Mouse (Mus musculus): ENCODE data around the gene 6030452D12Rik. TPM values are rescaled to one million over a fixed set of nuclear protein-coding genes. Genes with fewer than 3 reads are reported as not detected.

6030452D12Rik gene
- not detected in 2 replicates for polyA plus RNA-seq (2014; fragmentation: Nextera tagmentation; extraction: Ambion mirVana)

DNA sequence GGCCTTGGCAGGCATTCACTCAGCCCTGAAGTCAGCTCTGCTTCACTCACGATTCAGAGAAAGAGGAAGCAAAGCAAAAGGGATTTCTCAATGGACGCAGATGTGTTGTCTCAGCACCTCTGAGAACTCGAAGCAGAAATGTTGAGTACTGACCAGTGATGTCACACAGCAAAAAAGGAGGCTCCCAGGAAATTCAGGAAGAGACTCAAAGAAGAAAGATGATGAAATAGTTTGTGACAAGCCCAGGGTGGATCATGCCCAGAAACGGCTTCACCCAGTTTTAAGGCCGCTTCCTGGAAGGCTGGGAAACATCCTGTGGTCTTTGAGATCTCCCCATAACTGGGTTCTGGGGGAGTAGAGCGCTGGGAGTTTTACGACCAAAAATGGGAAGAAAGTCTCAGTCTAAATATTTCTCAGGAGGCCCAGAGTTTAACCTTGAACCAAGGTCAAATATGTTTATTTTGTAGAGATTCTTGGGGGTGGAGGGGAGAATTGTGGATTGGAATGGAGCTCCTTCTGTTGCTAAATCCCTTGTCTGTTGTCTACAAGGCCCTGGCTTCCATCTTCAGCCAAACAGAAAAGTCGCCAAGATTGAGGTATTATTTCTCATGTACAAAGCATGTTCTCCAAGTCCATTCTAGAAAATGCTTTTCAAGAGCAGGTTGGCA lies at the start of gene 6030452D12Rik:
6030452D12Rik (plus strand) TSS at position 505 of the 668 bp plus-strand sequence.
- no peak for ATAC-seq (replicated peaks; ENCODE audit: insufficient number of reproducible peaks, low FRiP score, low TSS enrichment, low read depth)
- Histone ChIP-seq H3K4me1 (ENCODE audit: control insufficient read depth, insufficient read depth, low read length) (no peaks in the 10 kb centered on the region), H3K4me3 (ENCODE audit: low read depth, low read length) (no peak within 1 kb of the TSS), H3K9me3 (replicated peaks; ENCODE audit: control insufficient read depth, low read length) (no peaks in the 10 kb centered on the region), H3K9ac (replicated peaks; ENCODE audit: low read length) (no peak within 1 kb of the TSS), H3K27ac (replicated peaks; ENCODE audit: low read depth, low read length) (no peak within 1 kb of the TSS), H3K36me3 (replicated peaks; ENCODE audit: control insufficient read depth, insufficient read depth, low read depth, low read length) (no peaks in the 10 kb centered on the region), H3K27me3 (ENCODE audit: control insufficient read depth, insufficient read depth, low read length) (no peaks in the 10 kb centered on the region), H3K4me2 (ENCODE audit: low read depth, low read length) (no peak within 1 kb of the TSS)
- WGBS, result 81% methylated on average over 8 of the region's 8 CpGs
- no peak for DNase-seq (ENCODE audit: low spot score)

DNA sequence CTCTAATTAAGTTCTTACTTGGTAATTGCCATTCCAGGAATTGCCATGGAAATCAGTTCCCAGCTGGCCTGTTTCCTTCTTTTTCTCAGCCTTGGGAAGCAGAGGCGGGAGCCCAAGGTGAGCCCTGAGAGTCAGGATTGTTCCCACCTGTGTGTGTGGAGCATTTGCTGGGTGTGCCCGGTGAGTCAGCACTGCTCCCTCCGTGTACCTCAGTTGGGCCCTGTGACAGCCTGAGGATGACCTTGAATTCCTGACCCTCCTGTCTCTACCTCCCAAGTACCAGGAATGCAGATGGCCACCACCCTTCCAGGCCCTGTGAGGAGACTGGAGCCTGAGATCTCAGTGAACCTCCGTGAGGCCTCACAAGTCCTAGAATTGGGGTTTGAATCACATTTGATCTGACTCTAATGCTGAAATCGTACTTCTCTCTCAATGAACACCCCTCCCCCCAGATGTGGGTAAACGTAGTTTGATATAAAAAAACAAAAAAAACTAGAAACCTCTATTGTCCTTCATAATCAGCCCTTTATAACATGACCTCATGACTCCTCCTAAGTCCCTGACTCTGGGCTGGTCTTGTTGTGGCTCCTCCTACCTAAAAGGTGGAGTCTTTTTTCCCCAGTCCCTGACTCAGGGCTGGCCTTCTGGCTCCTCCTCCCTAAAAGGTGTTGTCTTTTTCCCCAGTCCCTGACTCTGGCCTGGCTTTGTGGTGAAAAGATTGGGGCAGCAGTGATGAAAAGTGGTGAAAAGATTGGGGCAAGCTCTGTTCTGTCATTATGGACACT lies 48.8 kb upstream of the 6030452D12Rik start:
- Histone ChIP-seq H3K27ac (replicated peaks; ENCODE audit: low read depth, low read length) (no peak overlapping the region), H3K4me2 (ENCODE audit: low read depth, low read length) (no peak overlapping the region), H3K4me1 (ENCODE audit: control insufficient read depth, insufficient read depth, low read length) (no peaks in the 10 kb centered on the region), H3K27me3 (ENCODE audit: control insufficient read depth, insufficient read depth, low read length) (no peaks in the 10 kb centered on the region), H3K4me3 (ENCODE audit: low read depth, low read length) (no peak overlapping the region), H3K9me3 (replicated peaks; ENCODE audit: control insufficient read depth, low read length) (no peaks in the 10 kb centered on the region), H3K36me3 (replicated peaks; ENCODE audit: control insufficient read depth, insufficient read depth, low read depth, low read length) (no peaks in the 10 kb centered on the region), H3K9ac (replicated peaks; ENCODE audit: low read length) (no peak overlapping the region)
- WGBS, result 71% methylated on average over 6 of the region's 6 CpGs
- DNase-seq (ENCODE audit: low spot score) (no peak), ATAC-seq (replicated peaks; ENCODE audit: insufficient number of reproducible peaks, low FRiP score, low TSS enrichment, low read depth) (no peak)

DNA sequence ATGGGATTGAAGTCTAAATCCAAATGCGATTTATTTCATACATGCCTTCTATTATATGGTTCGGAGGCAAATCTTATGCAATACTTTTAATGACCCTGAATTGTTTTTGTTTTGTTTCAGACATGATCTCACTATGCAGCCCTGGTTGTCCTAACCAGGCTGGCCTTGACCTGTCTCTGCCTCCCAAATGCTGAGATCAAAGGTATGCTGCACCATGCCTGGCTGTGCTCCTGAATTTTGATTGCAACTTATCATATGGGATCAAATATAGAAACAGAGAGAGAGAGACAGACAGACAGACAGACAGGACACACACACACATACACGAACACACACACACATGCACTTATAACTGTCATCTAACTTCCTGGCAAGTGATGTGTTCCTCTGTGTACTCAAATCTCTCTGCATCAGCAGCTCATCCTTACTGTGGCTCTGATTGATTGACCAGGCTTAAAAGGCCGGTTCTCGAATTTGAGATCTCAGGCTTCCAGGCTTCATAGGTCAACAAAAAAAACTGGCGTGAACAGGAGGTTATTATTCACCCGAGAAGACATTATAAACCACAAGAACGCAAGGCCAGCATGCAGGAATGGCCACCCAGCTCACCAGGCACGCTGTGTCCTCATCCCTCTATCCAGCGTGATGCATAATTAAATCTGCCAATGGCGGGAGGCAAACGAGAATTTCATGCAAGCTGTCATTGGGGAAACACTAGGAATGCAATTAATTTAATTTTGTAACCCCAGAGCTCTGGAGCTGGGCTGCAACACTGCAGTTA lies 47.4 kb upstream of the 6030452D12Rik start:
- Histone ChIP-seq H3K36me3 (replicated peaks; ENCODE audit: control insufficient read depth, insufficient read depth, low read depth, low read length) (no peaks in the 10 kb centered on the region), H3K27ac (replicated peaks; ENCODE audit: low read depth, low read length) (no peak overlapping the region), H3K4me1 (ENCODE audit: control insufficient read depth, insufficient read depth, low read length) (no peaks in the 10 kb centered on the region), H3K9me3 (replicated peaks; ENCODE audit: control insufficient read depth, low read length) (no peaks in the 10 kb centered on the region), H3K9ac (replicated peaks; ENCODE audit: low read length) (no peak overlapping the region), H3K4me2 (ENCODE audit: low read depth, low read length) (no peak overlapping the region), H3K4me3 (ENCODE audit: low read depth, low read length) (no peak overlapping the region), H3K27me3 (ENCODE audit: control insufficient read depth, insufficient read depth, low read length) (no peaks in the 10 kb centered on the region)
- 69% methylated on average over 12 of the region's 12 CpGs for WGBS
- ATAC-seq (replicated peaks; ENCODE audit: insufficient number of reproducible peaks, low FRiP score, low TSS enrichment, low read depth) (no peak), DNase-seq (ENCODE audit: low spot score) (no peak)

DNA sequence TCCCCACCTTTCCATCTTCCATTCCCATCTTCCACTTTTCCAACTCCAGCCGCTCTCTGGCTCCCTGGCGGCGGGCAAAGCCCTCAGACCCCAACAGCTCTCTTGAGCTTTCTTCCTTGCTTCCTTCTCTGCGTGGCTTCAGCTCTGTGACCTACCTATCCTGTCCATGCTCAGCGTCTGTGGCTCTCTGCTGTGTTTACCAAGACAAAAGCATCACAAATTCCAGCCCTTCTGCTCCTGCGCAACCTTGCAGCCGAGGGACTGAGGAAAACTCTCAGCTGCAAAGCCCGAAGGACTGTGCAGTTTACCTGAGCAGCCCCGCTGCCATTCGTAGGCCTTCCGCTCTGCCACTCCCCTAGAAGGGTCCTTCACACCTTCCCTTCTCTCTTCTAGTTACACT lies 46.3 kb upstream of the 6030452D12Rik start:
- Histone ChIP-seq H3K27ac (replicated peaks; ENCODE audit: low read depth, low read length) (no peak overlapping the region), H3K36me3 (replicated peaks; ENCODE audit: control insufficient read depth, insufficient read depth, low read depth, low read length) (no peaks in the 10 kb centered on the region), H3K9me3 (replicated peaks; ENCODE audit: control insufficient read depth, low read length) (no peaks in the 10 kb centered on the region), H3K4me1 (ENCODE audit: control insufficient read depth, insufficient read depth, low read length) (no peaks in the 10 kb centered on the region), H3K4me3 (ENCODE audit: low read depth, low read length) (no peak overlapping the region), H3K27me3 (ENCODE audit: control insufficient read depth, insufficient read depth, low read length) (no peaks in the 10 kb centered on the region), H3K9ac (replicated peaks; ENCODE audit: low read length) (no peak overlapping the region), H3K4me2 (ENCODE audit: low read depth, low read length) (no peak overlapping the region)
- DNase-seq (ENCODE audit: low spot score) (no peak), ATAC-seq (replicated peaks; ENCODE audit: insufficient number of reproducible peaks, low FRiP score, low TSS enrichment, low read depth) (no peak)
- WGBS, result 71% methylated on average over 11 of the region's 11 CpGs

DNA sequence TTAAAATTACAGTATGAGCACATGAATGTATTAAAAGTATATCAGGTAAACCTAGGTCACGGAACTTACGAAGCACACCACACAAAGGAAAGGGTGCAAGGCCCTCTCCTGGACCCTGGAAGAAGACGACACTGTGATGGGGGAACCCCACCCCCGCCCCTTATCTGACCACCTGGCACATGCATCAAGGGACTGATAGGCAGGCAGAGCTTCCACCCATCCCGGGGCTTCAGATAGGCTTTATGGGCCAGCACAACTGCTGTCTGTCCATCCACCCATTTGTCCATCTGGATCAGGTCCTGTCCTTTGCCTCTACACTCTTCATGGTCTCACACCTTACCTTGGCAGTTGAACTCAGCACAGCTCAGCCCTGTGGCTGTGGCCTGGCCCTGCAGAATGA lies 38.2 kb upstream of the 6030452D12Rik start:
- H3K9me3 ChIP-seq (replicated peaks; ENCODE audit: control insufficient read depth, low read length), result no peaks in the 10 kb centered on the region
- no peak overlapping the region for H3K27ac ChIP-seq (replicated peaks; ENCODE audit: low read depth, low read length)
- H3K27me3 ChIP-seq (ENCODE audit: control insufficient read depth, insufficient read depth, low read length), result no peaks in the 10 kb centered on the region
- H3K36me3 ChIP-seq (replicated peaks; ENCODE audit: control insufficient read depth, insufficient read depth, low read depth, low read length), result no peaks in the 10 kb centered on the region
- H3K4me3 ChIP-seq (ENCODE audit: low read depth, low read length), result no peak overlapping the region
- 75% methylated on average over 5 of the region's 5 CpGs for WGBS
- H3K9ac ChIP-seq (replicated peaks; ENCODE audit: low read length), result no peak overlapping the region
- H3K4me1 ChIP-seq (ENCODE audit: control insufficient read depth, insufficient read depth, low read length), result no peaks in the 10 kb centered on the region
- DNase-seq (ENCODE audit: low spot score) (no peak), ATAC-seq (replicated peaks; ENCODE audit: insufficient number of reproducible peaks, low FRiP score, low TSS enrichment, low read depth) (no peak)
- H3K4me2 ChIP-seq (ENCODE audit: low read depth, low read length), result no peak overlapping the region

DNA sequence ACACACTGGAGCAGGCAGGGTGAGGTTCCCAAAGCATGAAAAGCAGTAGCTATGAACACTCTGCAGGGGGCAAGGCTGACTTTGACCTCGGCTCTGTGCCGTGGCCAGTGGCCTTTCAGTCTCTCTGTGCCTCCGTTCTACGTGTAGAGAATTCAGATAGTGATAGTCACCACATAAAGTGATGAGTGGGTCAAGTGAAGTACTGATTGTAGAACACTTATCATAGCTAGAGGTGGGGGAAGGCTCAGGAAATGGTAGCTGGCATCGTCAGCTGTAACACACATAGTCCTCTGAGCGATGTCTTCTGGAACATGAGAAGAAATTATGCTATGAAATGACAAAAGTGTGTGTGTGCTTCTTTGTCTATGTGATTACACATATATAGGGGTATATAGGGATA lies 36.5 kb upstream of the 6030452D12Rik start:
- no peak for ATAC-seq (replicated peaks; ENCODE audit: insufficient number of reproducible peaks, low FRiP score, low TSS enrichment, low read depth)
- H3K4me1 ChIP-seq (ENCODE audit: control insufficient read depth, insufficient read depth, low read length), result no peaks in the 10 kb centered on the region
- 80% methylated on average over 6 of the region's 6 CpGs for WGBS
- H3K36me3 ChIP-seq (replicated peaks; ENCODE audit: control insufficient read depth, insufficient read depth, low read depth, low read length), result no peaks in the 10 kb centered on the region
- no peak overlapping the region for H3K27ac ChIP-seq (replicated peaks; ENCODE audit: low read depth, low read length)
- no peaks in the 10 kb centered on the region for H3K9me3 ChIP-seq (replicated peaks; ENCODE audit: control insufficient read depth, low read length)
- H3K4me3 ChIP-seq (ENCODE audit: low read depth, low read length), result no peak overlapping the region
- no peak overlapping the region for H3K4me2 ChIP-seq (ENCODE audit: low read depth, low read length)
- H3K27me3 ChIP-seq (ENCODE audit: control insufficient read depth, insufficient read depth, low read length), result no peaks in the 10 kb centered on the region
- no peak for DNase-seq (ENCODE audit: low spot score)
- no peak overlapping the region for H3K9ac ChIP-seq (replicated peaks; ENCODE audit: low read length)

DNA sequence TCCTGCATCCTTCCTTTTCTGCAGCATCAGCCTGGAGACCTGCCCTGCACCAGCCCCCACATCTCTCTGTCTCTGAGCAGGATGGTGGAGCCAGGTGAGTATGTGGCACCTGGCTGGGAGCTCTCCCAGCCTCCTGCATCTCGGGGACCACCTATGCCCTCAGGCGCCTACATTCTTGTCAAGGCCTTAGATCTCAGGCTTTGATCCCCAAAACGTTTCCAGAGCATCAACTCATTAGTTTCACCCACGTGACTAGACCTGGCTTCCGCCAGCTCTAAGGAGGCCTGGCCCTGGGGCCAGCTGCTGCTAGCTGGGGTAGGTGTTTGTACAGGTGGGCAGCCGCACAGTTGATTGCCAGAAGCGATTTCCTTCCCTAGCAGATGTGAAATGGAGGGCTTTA lies 30.8 kb upstream of the 6030452D12Rik start:
- DNase-seq (ENCODE audit: low spot score), result peak; percentile 75

More for the DNA sequence above, 30.8 kb upstream of the 6030452D12Rik start:
- WGBS, result 33% methylated on average over 7 of the region's 7 CpGs
- Histone ChIP-seq H3K4me1 (ENCODE audit: control insufficient read depth, insufficient read depth, low read length) (peaks cover 4% of the 10 kb centered on the region; the same call in 1 of the 2 replicates), H3K36me3 (replicated peaks; ENCODE audit: control insufficient read depth, insufficient read depth, low read depth, low read length) (no peaks in the 10 kb centered on the region), H3K27me3 (ENCODE audit: control insufficient read depth, insufficient read depth, low read length) (no peaks in the 10 kb centered on the region), H3K27ac (replicated peaks; ENCODE audit: low read depth, low read length) (no peak overlapping the region), H3K4me3 (ENCODE audit: low read depth, low read length) (no peak overlapping the region), H3K9me3 (replicated peaks; ENCODE audit: control insufficient read depth, low read length) (no peaks in the 10 kb centered on the region), H3K4me2 (ENCODE audit: low read depth, low read length) (no peak overlapping the region), H3K9ac (replicated peaks; ENCODE audit: low read length) (no peak overlapping the region)
- no peak for ATAC-seq (replicated peaks; ENCODE audit: insufficient number of reproducible peaks, low FRiP score, low TSS enrichment, low read depth)

Data from embryonic facial prominence, embryonic 11.5 days (tissue).